Mouse (Mus musculus) gastrocnemius, adult 8-10 months (tissue): Measurements from ENCODE around the gene Golga1. TPM values are rescaled to one million over a fixed set of nuclear protein-coding genes. Genes with fewer than 3 reads are reported as not detected.
"Not testable (repeated sequence)": the region's sequence is repeated elsewhere in the genome, so short reads cannot be mapped to it uniquely, and the experiment has no call there.

ENCODE experiments used
- DNase-seq, 2 experiments: peaks; one replicate each; pipeline ENCODE4 v3.0.0; 2022; ENCODE audit warnings: low spot score in 2 of 2
- total RNA-seq, 4 experiments: library from RNA; stranded (reverse); gene quantifications; 2 replicates each; pipeline ENCODE4 v1.2.4; 2022

Gene Golga1
- 10 to 100 TPM in 2 of 4 experiments, 1 to 10 TPM in 2; 8.9 to 10.5 (median 9.9) TPM for total RNA-seq

DNA sequence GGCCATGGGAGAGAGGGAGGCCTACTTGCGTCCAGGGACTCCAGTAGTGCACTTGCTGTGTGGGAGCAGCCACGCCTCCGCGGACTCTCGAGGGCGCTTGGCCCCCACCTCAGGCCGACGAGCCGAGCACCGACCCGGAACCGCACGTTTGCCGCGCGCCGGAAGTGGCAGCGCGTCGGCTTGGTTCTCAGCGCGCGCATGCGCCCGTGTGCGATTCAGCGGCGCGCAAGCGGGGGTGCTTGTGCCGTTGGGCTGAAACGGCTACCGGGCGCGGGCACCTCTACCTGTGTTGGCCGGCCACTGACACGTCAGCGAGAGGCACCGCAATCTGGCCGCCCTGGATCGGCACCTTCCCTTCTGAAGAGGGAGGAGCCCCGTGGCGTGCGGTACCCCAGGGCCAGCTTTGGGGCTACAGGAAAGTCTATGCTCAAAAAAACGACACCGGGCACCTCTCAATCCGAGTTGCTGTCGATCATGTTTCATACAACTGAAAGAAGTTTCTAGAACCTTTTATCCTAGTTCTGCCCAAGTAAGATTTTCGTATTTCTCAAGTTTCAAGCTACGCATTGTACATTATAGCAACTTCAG is at the start of gene Golga1:
TSS of gene Golga1 (minus strand) at position 142 of the 588 bp plus-strand sequence.
- DNase-seq: peak; percentile 74 to 85

DNA sequence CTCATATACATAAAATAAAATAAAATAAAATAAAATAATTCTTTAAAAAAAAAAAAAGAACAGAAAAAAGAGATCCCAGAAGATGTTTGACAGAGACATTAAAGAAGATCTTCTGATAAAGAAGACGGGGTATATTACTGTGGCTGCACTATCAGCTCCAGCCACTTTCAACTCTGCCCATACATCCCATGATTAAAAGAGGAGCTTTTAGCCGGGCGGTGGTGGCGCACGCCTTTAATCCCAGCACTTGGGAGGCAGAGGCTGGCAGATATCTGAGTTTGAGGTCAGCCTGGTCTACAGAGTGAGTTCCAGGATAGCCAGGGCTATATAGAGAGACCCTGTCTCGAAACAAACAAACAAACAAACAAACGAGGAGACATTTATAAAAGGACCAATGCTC is 48.8 kb upstream of the Golga1 start:
- DNase-seq: no peak

DNA sequence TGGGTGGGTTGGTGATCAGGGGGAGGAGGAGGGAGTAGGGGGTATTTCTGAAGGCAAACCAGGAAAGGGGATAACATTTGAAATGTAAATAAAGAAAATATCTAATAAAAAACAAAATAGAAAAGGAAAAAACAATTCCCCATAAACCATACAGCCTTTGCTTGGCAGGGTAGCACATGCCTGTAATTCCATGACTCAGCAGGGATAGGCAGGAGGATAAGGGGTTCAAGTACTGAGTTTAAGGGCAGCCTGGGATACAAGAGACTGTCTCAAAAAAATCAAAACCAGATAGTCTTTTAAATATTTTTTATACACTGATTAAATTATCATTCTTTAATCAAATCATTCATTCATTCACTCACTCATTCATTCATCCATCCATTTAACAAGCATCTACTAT is 45.2 kb upstream of the Golga1 start:
- DNase-seq: no peak

DNA sequence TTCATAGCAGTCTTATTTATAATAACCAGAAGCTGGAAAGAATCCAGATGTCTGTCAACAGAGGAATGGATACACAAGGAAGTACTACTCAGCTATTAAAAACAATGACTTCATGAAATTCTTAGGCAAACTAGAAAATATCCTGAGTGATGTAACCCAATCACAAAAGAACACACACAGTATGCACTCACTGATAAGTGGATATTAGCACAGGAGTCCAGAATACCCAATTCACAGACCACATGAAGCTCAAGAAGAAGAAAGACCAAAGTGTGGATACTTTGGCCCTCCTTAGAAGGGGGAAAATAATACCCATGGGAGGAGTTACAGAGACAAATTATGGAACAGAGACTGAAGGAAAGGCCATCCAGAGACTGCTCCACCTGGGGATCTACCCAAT is 44.4 kb upstream of the Golga1 start:
- DNase-seq: not testable (repeated sequence)

DNA sequence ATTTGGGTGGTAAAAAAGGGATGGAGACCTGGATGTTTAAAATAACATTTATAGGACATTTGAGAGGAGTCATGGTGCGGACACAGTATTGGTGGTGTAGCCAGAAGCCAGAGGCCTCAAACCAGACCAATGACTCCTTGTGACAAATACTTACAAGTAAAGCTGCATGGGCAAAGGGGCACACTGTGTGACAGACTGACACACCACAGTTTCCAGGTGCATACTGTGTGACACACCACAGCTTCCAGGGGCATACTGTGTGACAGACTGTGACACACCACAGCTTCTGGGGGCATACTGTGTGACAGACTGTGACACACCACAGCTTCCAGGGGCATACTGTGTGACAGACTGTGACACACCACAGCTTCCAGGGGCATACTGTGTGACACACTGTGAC is 34.6 kb upstream of the Golga1 start:
- DNase-seq: not testable (repeated sequence)

DNA sequence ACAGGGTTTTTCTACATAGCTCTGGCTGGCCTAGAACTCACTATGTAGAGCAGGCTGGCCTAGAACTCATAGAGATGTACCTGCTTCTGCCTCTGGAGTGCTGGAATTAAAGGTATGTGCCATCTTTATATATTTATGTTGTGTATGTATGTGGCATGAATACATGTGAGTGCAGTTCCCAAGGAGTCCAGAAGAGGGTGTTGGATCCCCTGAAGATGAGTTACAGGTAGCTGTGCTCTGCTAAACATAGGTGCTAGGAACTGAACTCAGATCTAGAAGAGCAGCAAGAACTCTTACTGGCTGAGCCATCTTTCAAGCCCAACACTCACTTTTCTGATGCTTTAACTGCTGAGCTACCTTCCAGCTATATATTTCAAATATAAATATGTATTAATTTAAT is 32.7 kb upstream of the Golga1 start:
- DNase-seq: no peak

DNA sequence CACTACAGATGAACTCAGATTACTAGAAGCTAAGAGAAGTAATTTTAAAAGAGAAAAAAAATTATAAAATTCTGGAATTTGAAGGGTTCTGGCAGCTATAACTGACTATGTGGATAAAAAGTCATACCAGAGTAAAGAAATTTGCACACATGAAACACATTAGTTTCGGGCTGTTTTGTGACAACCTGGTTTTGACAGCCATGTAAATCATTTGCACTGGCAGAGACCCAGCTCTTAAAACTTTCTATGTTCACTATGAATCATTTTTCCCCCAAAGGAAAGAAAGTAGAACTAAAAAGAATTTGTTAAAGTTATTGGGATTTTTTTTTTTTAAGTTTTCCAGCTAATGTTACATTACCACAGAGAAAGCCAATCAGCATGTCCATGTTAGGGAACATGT is 26.6 kb upstream of the Golga1 start:
- DNase-seq: no peak

DNA sequence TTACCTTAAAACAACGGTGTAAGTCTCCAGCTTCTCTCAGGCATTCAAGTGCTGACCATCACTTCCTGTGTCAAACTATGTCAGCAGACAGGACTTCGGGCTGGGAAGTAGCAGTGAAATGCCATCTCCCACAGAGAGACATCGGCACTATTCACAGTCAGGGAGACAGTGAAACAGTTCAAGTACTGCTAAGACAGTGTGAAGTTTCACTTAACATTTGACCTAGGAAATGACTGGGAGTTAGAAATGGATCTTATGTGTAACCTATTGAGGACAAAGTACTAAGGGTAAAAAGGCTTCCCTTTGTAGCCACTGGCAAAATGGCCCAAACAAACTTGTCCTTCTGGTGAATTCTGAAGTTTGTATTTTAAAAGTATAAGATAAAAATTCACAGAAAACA is 17.4 kb upstream of the Golga1 start:
- DNase-seq: no peak

DNA sequence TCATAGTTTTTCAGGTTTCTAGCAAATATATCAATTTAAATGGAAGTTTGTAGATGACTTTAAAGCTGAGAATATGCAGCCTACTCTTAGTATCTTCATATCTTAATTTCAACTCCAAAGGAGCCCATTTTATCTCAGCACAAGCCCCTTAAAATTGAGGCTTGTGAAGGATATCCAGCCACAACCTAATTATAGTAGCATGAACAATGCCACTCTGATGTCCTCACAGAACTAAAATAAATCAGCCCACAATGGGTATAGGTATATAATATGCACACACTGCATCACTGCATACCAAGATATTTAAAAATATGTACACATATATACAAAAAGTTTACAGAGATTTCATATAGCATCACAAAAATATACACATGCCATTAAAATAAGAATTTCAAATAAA is 5.3 kb upstream of the Golga1 start:
- DNase-seq: no peak

DNA sequence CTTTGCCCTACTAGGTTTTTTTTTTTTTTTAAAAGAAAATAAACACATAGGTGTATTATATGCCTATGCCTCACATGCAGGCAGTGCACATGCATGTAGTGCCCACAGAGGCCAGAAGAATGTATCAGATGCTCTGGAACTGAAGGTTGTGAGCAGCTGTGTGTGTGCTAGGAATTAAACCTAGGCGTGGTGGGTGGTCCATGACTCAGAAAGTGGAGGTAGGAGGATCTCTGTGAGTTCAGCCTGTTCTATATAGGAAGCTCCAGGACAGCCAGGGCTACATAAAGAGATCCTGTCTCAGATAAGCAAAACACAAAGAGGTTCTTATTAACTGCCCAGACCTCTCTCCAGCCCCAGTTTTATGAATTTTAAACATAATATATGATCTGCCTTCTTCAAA is 3.8 kb upstream of the Golga1 start:
- no peak for DNase-seq

DNA sequence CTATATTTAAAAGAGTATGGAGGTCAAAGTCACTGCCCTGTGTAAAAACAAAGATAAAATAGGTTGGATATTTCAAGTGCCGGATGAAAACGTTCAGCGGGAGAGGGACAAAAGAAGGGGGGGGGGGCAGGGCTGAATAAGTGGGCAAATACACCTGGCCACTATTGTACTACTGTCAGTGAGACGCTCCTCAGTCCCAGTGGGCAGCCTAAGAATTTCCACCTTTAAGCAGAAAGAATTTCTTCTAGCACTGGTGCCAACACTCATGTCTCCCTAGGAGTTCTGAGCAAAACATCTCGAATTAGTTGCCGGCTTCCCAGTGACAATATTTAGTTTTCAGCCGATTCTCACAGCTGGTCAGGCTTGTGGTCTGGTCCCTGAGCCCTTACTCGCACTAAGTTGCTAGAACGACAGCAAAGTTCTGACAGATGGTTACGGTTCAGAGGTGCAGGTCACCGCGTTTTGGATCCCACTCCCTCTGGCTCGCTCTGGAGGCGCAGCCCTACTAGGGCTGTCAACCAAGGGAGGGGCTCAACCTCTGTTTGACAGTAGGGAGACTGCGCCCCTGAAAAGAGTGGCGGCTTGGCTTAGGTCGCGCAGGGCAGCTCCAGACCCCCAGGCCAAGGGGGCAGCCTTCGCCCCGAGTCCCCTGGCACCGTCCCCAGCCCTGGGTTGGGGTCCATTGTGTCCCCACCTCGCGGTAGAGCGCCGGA is 498 bp downstream of the Golga1 start:
- no peak for DNase-seq

DNA sequence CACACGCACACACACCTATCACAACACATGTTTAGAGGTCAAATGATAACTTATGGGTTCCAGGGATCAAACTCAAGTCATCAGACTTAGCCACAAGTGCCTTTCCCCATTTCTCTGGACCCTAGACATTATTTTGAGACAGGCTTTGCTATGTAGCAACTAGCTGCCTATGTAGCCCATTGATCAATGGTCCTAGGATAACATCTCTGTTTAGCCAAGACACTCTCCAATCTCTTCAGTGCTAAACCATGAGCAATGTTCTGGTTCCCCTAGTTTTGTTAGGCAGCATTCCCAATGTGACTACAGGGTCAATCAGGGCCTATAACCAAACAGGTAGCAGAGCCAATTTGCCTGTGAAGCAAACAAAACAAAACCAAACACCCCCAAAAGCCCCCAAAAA is 16.8 kb downstream of the Golga1 start:
- DNase-seq: no peak

DNA sequence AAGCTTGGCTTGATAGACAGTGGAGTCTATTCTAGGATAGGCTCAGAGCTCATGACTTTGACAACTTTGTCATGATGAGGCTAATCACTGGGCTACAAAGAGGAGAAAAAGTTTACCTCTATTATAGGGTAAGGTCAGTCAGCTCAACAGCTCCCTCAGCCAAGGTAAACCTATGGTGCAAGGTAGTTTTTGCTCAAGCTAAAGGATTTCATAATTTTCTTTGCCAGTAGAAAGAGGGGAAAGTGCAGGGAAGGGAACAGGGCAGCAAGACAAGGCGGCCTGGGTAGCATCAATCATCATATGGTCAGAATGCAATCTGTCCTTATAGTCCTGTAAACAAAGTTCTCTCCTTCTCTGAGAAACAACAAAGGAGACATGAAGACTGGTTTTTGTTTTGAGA is 25.1 kb downstream of the Golga1 start:
- DNase-seq: no peak

DNA sequence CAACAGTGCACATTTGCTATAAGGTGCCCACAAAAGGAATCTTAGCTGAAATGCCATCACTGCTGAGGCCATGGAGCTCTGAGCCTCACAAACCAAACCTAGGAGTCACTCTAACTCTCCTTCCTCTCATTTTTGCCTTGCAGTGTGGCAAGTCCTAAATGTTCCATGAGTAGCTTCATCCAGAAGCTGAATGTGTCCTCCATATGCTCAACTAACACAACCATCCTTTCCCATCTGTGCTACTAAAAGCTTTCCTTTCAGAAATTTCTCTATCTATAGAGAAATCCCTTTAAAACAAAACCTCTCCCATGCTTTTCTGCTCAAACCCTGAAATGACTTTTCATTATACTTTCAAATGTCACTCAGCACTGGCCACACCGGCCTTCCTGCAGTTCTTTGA is 33.7 kb downstream of the Golga1 start:
- DNase-seq: no peak

DNA sequence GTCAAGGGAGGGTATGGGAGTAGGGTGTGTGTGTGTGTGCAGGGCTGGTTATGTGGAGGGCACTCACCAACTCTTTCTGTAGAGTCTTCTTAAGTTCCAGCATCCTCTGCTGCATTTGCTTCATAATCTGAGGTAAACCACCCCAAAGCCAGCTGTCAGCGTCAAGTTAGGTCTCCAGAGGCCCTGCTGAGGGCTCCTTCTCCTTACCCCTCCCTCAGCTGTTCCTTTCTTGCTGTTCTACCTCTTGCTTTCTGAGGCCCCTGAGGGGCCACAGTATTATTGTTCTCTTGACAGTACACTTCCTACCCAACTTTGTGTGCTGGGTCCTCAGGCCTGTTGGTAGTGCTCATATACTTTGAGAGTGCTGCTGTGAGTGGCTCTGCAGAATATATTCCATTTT is 45.3 kb downstream of the Golga1 start:
- no peak for DNase-seq

DNA sequence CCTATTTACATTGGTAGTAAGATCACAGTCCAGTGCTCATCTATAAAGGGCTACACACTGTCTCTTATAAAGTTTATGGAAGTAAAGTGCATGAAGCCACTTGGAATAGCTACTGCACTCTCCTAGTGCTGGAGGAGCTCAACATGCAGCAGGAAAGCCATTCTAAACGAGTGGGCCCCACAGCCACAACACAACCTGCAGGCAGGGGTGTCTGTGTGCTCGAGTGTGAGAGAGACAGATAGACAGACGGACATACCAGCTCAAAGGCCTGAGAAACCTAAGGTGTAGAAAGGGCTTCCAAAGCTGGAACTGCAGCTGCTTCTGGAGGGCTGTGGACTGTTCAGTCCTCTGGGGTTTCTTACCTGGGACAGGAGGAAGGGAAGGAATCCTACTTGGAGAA is 48.8 kb downstream of the Golga1 start:
- DNase-seq: no peak

DNA sequence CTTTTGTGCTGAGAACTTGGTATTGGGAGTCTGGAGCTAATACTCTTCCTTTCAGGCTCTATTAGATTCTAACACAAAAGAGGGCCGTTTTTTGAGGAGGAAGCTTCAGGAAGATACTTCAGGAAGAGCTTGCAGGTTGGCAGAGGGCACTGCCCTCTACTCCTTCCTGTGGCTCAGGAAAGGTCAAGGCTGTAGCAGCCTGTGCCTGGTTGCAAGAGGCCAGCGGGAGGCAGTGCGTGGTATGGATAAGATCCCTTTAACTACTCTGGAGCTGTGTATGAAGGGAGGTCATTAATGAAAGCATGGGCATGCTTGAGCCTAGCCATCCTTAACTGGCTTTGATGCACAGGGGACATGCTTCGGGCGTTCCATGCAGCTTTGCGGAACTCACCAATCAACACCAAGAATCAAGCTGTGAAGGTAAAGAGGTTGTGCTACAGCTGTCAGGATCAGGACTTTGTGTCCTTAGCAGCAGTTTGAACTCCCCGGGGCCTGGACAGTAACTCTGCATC is 52.5 kb downstream of the Golga1 start:
- no peak for DNase-seq

DNA sequence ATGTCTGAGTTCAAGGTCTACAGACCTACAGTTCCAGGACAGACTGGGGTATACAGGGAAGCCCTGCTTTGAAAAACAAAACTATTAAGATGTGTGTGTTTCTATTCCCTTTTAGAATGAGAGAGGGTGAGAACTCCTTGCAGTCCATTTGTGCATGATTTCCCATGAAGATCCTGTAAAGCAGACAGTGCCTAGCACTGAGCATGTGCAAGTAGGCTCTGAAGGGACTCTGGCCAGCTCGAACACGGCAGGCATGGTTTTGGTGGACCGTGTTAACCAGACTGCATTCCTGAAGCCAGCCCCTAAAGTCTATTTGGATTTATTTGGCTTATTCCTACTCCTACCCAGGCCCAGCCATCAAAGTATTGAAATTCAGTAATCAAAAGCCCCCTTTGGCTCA is 53.4 kb downstream of the Golga1 start:
- DNase-seq: no peak

DNA sequence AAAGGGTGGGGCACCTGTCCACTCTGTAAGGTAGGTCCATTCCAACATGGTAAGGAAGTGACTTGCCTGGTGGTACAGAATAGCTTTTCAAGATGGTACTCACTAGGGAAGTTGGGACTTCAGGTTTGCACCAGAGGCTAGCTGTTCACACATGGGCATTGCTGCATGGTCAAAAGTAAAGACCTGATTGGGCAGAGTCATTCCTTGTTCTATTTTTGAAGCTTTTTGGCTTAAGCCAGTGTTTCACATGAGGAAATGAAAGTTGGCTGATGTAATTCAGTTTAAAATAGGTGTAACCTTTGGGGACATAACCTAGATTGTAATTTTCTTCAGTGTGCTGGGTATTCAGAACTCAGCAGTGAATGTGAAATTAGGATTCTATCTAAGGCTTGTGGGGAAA is 54.1 kb downstream of the Golga1 start:
- DNase-seq: no peak

DNA sequence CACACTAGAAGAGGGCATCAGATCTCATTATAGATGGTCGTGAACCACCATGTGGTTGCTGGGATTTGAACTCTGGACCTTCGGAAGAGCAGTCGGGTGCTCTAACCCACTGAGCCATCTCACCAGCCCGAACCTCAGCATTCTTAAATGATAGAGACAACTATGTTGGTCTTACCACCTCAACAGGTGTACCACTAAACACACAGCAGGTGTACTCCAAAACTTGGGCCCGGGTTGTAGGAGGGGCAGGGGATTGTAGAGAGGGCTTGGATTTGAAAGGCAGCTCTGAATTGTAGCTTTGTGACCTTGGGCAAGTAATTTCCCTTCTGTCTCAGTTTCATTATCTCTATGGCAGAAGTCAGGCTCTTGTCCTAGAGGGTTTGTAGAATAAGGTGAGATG is 55.2 kb downstream of the Golga1 start:
- not testable (repeated sequence) for DNase-seq

DNA sequence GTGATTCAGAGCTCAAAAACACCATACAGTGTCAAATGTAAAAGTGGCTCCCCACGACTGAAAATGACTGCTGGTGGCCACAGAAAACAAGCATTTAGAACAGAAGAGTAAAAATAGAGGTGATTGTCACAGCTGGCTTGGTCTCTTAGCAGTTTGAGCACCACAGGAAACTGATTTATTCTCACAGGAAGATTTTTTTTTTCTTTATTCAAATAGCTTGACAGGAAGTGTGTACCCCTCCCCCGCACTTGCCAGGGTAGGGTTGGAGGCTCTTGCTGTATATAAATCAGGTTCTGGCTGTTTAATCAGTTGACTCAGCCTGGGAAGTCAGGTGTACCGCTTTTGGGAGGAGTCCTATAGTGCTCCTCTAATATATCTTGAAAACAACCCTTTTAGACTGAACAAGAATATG is 56.4 kb downstream of the Golga1 start:
- DNase-seq: no peak

DNA sequence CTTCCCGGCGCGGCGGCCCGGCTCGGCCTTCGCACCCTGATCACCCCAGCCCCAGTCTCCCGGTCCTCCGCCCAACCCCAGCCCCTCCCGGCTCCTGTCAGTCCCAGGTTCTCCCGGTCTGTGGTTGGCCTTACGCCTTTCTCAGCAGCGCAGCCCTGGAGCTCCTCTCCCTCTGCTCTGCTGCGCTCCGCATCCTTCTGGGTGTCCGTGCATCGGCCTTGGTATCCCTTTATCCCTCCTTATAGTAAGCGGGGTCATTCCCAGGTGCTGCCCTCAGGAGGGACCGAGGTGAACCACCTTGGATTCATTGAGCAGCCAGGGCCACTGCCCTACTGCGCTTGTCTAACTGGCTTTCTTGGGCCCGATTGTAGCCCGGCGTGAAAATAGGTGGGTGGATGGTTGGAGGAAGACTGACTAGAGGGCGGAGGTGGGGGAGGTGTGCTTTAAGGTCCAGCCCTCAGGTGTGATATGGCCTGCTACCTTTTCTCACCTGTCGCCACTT is 56.9 kb downstream of the Golga1 start:
- DNase-seq: no peak

DNA sequence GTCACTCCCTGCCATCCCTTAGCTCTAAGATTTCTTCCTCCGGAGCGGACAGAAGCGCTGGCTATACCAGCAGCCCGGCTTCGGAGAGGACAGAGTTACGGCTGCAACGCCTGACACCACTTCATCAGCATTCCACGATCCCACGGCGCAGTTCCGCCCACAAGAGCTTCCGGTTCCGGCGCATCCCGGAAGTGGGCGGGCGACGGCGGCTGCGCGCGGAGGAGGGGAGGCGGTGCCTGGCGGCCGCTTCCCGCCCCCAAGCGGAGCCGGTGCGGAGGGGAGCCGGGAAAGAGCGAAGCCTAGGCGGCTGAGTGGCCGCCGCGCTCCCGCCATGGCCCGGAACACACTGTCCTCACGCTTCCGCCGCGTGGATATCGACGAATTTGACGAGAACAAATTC is 57.5 kb downstream of the Golga1 start:
- peak; percentile 87 to 90 for DNase-seq
